Comparison of ENCODE assay signal across 8 mouse cellular contexts in the genomic region with DNA sequence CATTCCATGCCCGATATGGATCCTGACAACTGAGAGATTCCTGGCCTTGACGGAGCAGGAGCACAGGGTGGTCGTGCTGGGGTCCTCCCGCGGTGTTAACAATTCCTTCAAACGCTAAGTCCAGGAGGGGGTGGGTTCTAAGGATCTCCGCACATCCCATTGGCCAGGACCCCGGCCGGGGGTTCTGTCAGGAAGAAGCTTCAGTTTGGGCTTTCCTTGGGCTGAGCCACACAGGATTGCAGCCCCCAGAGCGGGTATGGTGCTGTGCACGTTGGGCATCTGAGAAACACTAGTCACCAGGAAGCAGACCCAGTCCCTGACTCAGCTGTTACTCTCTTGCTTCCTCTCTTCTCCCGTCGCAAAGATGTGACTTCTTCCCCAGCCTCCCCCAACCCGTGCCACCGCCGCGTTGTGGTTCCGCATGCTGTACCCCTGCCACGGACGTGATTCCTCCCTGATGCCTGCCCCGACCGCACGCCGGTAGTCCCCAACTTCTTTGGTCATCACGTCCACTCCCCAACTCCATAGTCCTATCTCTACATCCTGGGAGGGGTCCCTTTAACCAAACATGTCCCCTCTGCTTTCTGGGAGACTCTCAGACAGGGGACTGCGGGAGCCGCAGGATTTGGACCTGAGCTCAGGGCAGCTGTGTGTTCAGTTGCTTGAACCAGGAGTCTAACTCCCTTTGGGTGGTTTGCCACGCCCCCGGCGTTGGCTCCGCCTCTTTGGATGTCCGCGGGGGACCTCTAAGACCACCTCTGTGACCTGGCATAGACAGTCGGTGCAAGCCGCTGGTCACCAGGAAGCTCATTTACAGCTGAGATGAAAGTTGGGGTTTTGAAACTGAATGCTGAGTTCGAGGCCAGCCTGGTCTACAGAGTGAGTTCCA. TPM values are rescaled to one million over a fixed set of nuclear protein-coding genes. Genes with fewer than 3 reads are reported as not detected.
DNase-seq lines count a peak whose midpoint lies in the region; ATAC-seq and TF ChIP-seq lines count a peak whose summit lies in the region.

No protein-coding gene starts in this region.

- TF ChIP-seq CTCF in heart, postnatal 0 days (IDR thresholded peaks at IDR 0.05; ENCODE audit: low read depth), result no peak
- no peak for TF ChIP-seq CTCF in liver, embryonic 14.5 days (IDR thresholded peaks at IDR 0.05; ENCODE audit: low read depth)

- no peaks in the 10 kb centered on the region for H3K9me3 ChIP-seq in heart, postnatal 0 days (replicated peaks; ENCODE audit: control insufficient read depth, low read length)
- no peaks in the 10 kb centered on the region for H3K9me3 ChIP-seq in liver, embryonic 14.5 days (ENCODE audit: control insufficient read depth, low read length)

- no peak overlapping the region for H3K27ac ChIP-seq in heart, postnatal 0 days (ENCODE audit: low read depth)
- H3K27ac ChIP-seq in liver, embryonic 14.5 days, result no peak overlapping the region

- H3K4me3 ChIP-seq in heart, postnatal 0 days (ENCODE audit: low read depth, low read length), result peak overlapping the region; percentile 35
- peak overlapping the region; percentile 2 to 10; a peak in 2 of 4 replicates for H3K4me3 ChIP-seq in liver, embryonic 14.5 days (ENCODE audit: insufficient read depth in 1 of 2, low read depth in 2 of 2, low read length in 2 of 2)

- no peak for TF ChIP-seq EP300 in heart, postnatal 0 days (IDR thresholded peaks at IDR 0.05; ENCODE audit: low read depth)
- TF ChIP-seq EP300 in liver, embryonic 14.5 days (IDR thresholded peaks at IDR 0.05; ENCODE audit: low read depth), result no peak

- peaks cover 27% of the 10 kb centered on the region for H3K4me1 ChIP-seq in heart, postnatal 0 days (ENCODE audit: control insufficient read depth, insufficient read depth)
- H3K4me1 ChIP-seq in liver, embryonic 14.5 days (replicated peaks; ENCODE audit: control insufficient read depth in 2 of 2, insufficient read depth in 2 of 2, low read length in 1 of 2), result no peaks in the 10 kb centered on the region

- ATAC-seq in heart, postnatal 0 days (ENCODE audit: insufficient read depth, low read depth), result no peak
- ATAC-seq in liver, embryonic 14.5 days (ENCODE audit: insufficient read depth), result no peak

- peak overlapping the region; percentile 30 for H3K9ac ChIP-seq in heart, postnatal 0 days (replicated peaks; ENCODE audit: low read depth, low read length)
- H3K9ac ChIP-seq in liver, embryonic 14.5 days (replicated peaks), result no peak overlapping the region

- 5% methylated on average over 36 of the region's 36 CpGs for WGBS in heart, postnatal 0 days
- 5% methylated on average over 36 of the region's 36 CpGs for WGBS in liver, embryonic 14.5 days (ENCODE audit: insufficient replicate concordance)

- H3K36me3 ChIP-seq in heart, postnatal 0 days (replicated peaks; ENCODE audit: control insufficient read depth, insufficient read depth, low read length), result no peaks in the 10 kb centered on the region
- no peaks in the 10 kb centered on the region for H3K36me3 ChIP-seq in liver, embryonic 14.5 days (replicated peaks; ENCODE audit: control insufficient read depth, insufficient read depth, low read depth)

- DNase-seq in cerebellum, adult 11-12 months, result peak; percentile 55
- no peak for DNase-seq in cerebellum, adult 8-10 months
- peak; percentile 20 for DNase-seq in thymus, postnatal 0 days (ENCODE audit: low spot score)
- no peak for DNase-seq in thymus, postnatal 25 days
- DNase-seq in heart, postnatal 0 days (ENCODE audit: low spot score), result no peak
- DNase-seq in liver, embryonic 14.5 days (ENCODE audit: low read depth in 3 of 3, low spot score in 3 of 3), result no peak
- DNase-seq in right cerebral cortex, postnatal 10 days (ENCODE audit: low spot score in 2 of 2), result peak; percentile 71 to 78
- DNase-seq in gastrocnemius, adult 18-20 months (ENCODE audit: low spot score), result no peak

- peaks cover 19% of the 10 kb centered on the region for H3K27me3 ChIP-seq in heart, postnatal 0 days (ENCODE audit: control insufficient read depth, insufficient read depth, low read length)
- peaks cover 37% of the 10 kb centered on the region for H3K27me3 ChIP-seq in liver, embryonic 14.5 days (ENCODE audit: control insufficient read depth, insufficient read depth, low read length)

- peak overlapping the region; percentile 62 for H3K4me2 ChIP-seq in heart, postnatal 0 days (ENCODE audit: low read depth, low read length)
- peak overlapping the region; percentile 41 for H3K4me2 ChIP-seq in liver, embryonic 14.5 days (ENCODE audit: low read depth)

RNA-seq across cellular contexts. Expression of gene Pigz, which starts 1.7 kb away (rescaled TPM):
- polyA plus RNA-seq in thymus, postnatal 0 days (2015; fragmentation: Nextera tagmentation; extraction: Ambion mirVana), result 2.7 and 3.1 TPM in 2 replicates
- not detected in 2 replicates for total RNA-seq in heart, postnatal 0 days (2014; rRNA removed; ENCODE audit: low replicate concordance)
- polyA plus RNA-seq in heart, postnatal 0 days (2015; fragmentation: Nextera tagmentation; extraction: Ambion mirVana), result 0.51 and 0.87 TPM in 2 replicates
- polyA plus RNA-seq in liver, embryonic 14.5 days (2012; rRNA removed), result 0.15 and 0.31 TPM in 2 replicates
- polyA plus RNA-seq in liver, embryonic 14.5 days (2014; fragmentation: Nextera tagmentation; extraction: Ambion mirVana), result 0.28 and 0.34 TPM in 2 replicates
- 1 to 10 TPM in 1 of 2 experiments, under 1 TPM in 1; 0.33 to 1.2 TPM for total RNA-seq in gastrocnemius, adult 18-20 months (2021)

RNA-seq across cellular contexts. Expression of gene 0610012G03Rik, which starts 13.0 kb away (rescaled TPM):
- polyA plus RNA-seq in thymus, postnatal 0 days (2015; fragmentation: Nextera tagmentation; extraction: Ambion mirVana), result 92.1 and 95.1 TPM in 2 replicates
- 141 and 171 TPM in 2 replicates for total RNA-seq in heart, postnatal 0 days (2014; rRNA removed; ENCODE audit: low replicate concordance)
- polyA plus RNA-seq in heart, postnatal 0 days (2015; fragmentation: Nextera tagmentation; extraction: Ambion mirVana), result 175 and 190 TPM in 2 replicates
- 21.5 and 23.2 TPM in 2 replicates for polyA plus RNA-seq in liver, embryonic 14.5 days (2012; rRNA removed)
- 42.3 and 45.3 TPM in 2 replicates for polyA plus RNA-seq in liver, embryonic 14.5 days (2014; fragmentation: Nextera tagmentation; extraction: Ambion mirVana)
- 10 to 100 TPM; 52.7 to 56.6 TPM for total RNA-seq in gastrocnemius, adult 18-20 months (2021)

RNA-seq across cellular contexts. Expression of gene Ncbp2, which starts 13.0 kb away (rescaled TPM):
- polyA plus RNA-seq in thymus, postnatal 0 days (2015; fragmentation: Nextera tagmentation; extraction: Ambion mirVana), result 80.6 and 93.3 TPM in 2 replicates
- total RNA-seq in heart, postnatal 0 days (2014; rRNA removed; ENCODE audit: low replicate concordance), result 9.9 and 12.0 TPM in 2 replicates
- polyA plus RNA-seq in heart, postnatal 0 days (2015; fragmentation: Nextera tagmentation; extraction: Ambion mirVana), result 42.1 and 48.0 TPM in 2 replicates
- 10.7 and 25.1 TPM in 2 replicates for polyA plus RNA-seq in liver, embryonic 14.5 days (2012; rRNA removed)
- polyA plus RNA-seq in liver, embryonic 14.5 days (2014; fragmentation: Nextera tagmentation; extraction: Ambion mirVana), result 29.0 and 31.5 TPM in 2 replicates
- total RNA-seq in gastrocnemius, adult 18-20 months (2021), result 10 to 100 TPM; 12.4 to 13.6 TPM

RNA-seq across cellular contexts. Expression of gene Meltf, which starts 56.7 kb away (rescaled TPM):
- polyA plus RNA-seq in thymus, postnatal 0 days (2015; fragmentation: Nextera tagmentation; extraction: Ambion mirVana), result 0.10 and 0.13 TPM in 2 replicates
- total RNA-seq in heart, postnatal 0 days (2014; rRNA removed; ENCODE audit: low replicate concordance), result 0.04 TPM in 1 of 2 replicates, not detected in the other
- polyA plus RNA-seq in heart, postnatal 0 days (2015; fragmentation: Nextera tagmentation; extraction: Ambion mirVana), result not detected in 2 replicates
- polyA plus RNA-seq in liver, embryonic 14.5 days (2012; rRNA removed), result 0.03 and 0.05 TPM in 2 replicates
- polyA plus RNA-seq in liver, embryonic 14.5 days (2014; fragmentation: Nextera tagmentation; extraction: Ambion mirVana), result 0.06 TPM in 1 of 2 replicates, not detected in the other
- total RNA-seq in gastrocnemius, adult 18-20 months (2021), result not detected

Comparison
In these comparisons a context has a peak if more than half of its experiments do, and no peak if none do; other contexts are left out.
1. DNase-seq: peak in cerebellum, adult 11-12 months (single experiment), thymus, postnatal 0 days (single experiment) and right cerebral cortex, postnatal 10 days (2 of 2); none in cerebellum, adult 8-10 months (single experiment), thymus, postnatal 25 days (single experiment), heart, postnatal 0 days (single experiment), liver, embryonic 14.5 days (0 of 3) and gastrocnemius, adult 18-20 months (single experiment).